Mouse (Mus musculus) heart, adult 2 months (tissue): Measurements from ENCODE around the gene Nek8. TPM values are rescaled to one million over a fixed set of nuclear protein-coding genes. Genes with fewer than 3 reads are reported as not detected.

Experiments
- DNase-seq, 2 experiments: peaks; one replicate each; pipeline ENCODE4 v3.0.0; 2021
- H3K27ac ChIP-seq: fragments of 200-600 bp; 2 replicates; pipeline ENCODE4 v1.8.1; 2022
- H3K27me3 ChIP-seq: fragments of 200-500 bp; 2 replicates; pipeline ENCODE4 v1.6.1; 2012; ENCODE audit warnings: mild to moderate bottlenecking, low read length, inconsistent platforms, mixed read lengths; ENCODE audit not compliant: control insufficient read depth, insufficient read depth
- H3K36me3 ChIP-seq: fragments of 200-500 bp; 2 replicates; pipeline ENCODE4 v1.6.1; 2012; ENCODE audit warnings: low read length, inconsistent platforms; ENCODE audit not compliant: control insufficient read depth, insufficient read depth
- H3K4me1 ChIP-seq: fragments of 200-500 bp; 2 replicates; pipeline ENCODE4 v1.6.1; 2011; ENCODE audit warnings: low read length; ENCODE audit not compliant: control insufficient read depth, insufficient read depth
- H3K4me3 ChIP-seq: fragments of 200-600 bp; 2 replicates; pipeline ENCODE4 v1.8.1; 2022
- H3K79me2 ChIP-seq: fragments of 200-500 bp; replicated peaks from 2 replicates; pipeline ENCODE4 v1.6.1; 2012; ENCODE audit warnings: mild to moderate bottlenecking, inconsistent platforms, low read length, moderate library complexity, mixed read lengths; ENCODE audit not compliant: control insufficient read depth, insufficient read depth
- H3K9ac ChIP-seq: fragments of 200-500 bp; 2 replicates; pipeline ENCODE4 v1.6.1; 2012; ENCODE audit warnings: low read depth, mild to moderate bottlenecking, control low read depth, inconsistent platforms, low read length, mixed read lengths
- CTCF ChIP-seq: fragments of 200-600 bp; IDR thresholded peaks from 2 replicates; pipeline ENCODE4 v1.8.1; 2022; ENCODE audit warnings: antibody characterized with exemption, mild to moderate bottlenecking, moderate library complexity
- EP300 ChIP-seq: fragments of 200-500 bp; IDR thresholded peaks from 2 replicates; pipeline ENCODE4 v1.6.1; 2011; ENCODE audit warnings: low read depth, low read length, control low read depth; ENCODE audit not compliant: insufficient read depth
- POLR2A ChIP-seq: fragments of 200-500 bp; IDR thresholded peaks from 2 replicates; pipeline ENCODE4 v1.6.1; 2011; ENCODE audit warnings: mild to moderate bottlenecking, low read depth, low read length, control low read depth; ENCODE audit not compliant: insufficient read depth
- WGBS: fragments of 180-500 bp; shearing (Covaris S2); methylation state at CpG from one replicate; pipeline ENCODE4 v1.1.7; 2018; 5-methylcytosine and 5-hydroxymethylcytosine counted together
- intact Hi-C: fragments of 180-260 bp; cut with DNase I; formaldehyde crosslinking; loops from one replicate; pipeline ENCODE4 v1.15.1; 2025
- polyA plus RNA-seq: library from polyadenylated mRNA; depleted of rRNA; stranded (reverse); fragments of >200 nt; gene quantifications from 2 replicates; pipeline ENCODE4 v1.2.3, GENCODE M21; 2012
- total RNA-seq, 2 experiments: library from RNA; stranded (reverse); gene quantifications; 2 replicates each; pipeline ENCODE4 v1.2.3; 2021

Nek8 gene
- total and polyA plus RNA-seq, 3 experiments: 1.6 to 7.0 (median 2.5) TPM

DNA sequence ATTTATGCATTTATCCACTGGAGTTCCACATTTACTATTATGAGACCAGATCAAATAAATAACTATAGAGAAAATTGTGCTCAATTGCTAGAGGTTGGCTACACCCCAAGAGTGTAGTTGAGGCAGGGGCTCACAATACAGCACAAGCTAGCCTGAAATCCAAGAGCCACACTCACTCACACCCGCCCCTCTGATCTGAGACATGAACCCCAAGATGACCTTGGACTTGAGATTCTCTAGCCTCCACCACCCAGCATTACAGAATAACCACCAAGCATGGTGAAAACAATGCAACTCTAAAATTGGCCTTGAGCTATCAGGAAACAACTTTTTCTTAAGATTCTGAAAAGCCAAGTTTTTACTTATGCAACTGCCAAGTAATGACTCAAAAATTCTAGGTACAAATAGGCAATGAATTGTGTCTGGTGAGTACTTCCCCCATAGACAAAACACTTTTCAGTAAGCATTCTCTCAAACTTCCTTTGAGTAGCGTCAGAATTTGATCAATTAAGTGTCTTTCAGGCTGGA, 5.4 kb upstream of the Nek8 start:
- no peak overlapping the region for H3K4me3 ChIP-seq
- H3K27me3 ChIP-seq: no peaks in the 10 kb centered on the region
- H3K9ac ChIP-seq: no peak overlapping the region
- no peak for DNase-seq
- peaks cover 1% of the 10 kb centered on the region for H3K4me1 ChIP-seq
- no peak overlapping the region for H3K27ac ChIP-seq
- peaks cover 11% of the 10 kb centered on the region for H3K36me3 ChIP-seq
- WGBS: 44% methylated on average over 2 of the region's 2 CpGs
- TF ChIP-seq CTCF (no peak), POLR2A (no peak), EP300 (no peak)
- intact Hi-C loops: no loop called here
- H3K79me2 ChIP-seq: no peaks in the 10 kb centered on the region

DNA sequence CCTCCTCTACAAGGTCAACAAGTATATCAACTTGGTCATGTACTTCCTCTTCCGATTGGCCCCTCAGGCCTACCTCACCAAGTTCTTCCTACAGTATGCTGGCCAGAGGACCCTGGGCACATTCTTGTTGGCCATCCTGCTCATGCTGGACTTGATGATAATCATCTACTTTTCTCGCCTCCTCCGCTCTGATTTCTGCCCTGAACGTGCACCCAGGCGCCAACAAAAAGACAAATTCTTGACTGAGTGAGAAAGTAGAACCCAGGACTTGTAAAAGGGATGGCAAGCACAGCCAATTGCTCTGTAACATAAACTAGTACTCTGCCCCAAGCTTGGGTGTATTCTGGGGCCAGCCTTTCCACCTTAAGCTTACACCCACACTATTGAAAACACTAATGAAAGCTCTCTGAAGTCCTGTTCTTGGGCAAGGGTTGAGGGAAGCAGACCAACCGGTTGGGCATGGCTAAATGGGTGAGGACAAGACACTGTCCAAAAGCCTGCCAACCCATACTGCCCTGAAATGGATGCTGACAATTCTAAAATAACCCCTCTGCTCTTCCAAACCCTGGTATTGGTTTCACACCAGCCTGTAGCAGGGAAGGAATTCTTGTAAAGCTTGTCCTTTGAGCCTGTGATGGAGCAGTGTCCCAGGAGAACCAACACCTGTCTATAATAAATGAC, 3.7 kb upstream of the Nek8 start:
- no peak; the same call in 1 of the 2 replicates for TF ChIP-seq POLR2A
- no peak for TF ChIP-seq EP300
- TF ChIP-seq CTCF: no peak
- no peak overlapping the region for H3K4me3 ChIP-seq
- no peak overlapping the region for H3K27ac ChIP-seq
- H3K27me3 ChIP-seq: no peaks in the 10 kb centered on the region
- DNase-seq: no peak
- H3K9ac ChIP-seq: no peak overlapping the region
- H3K4me1 ChIP-seq: peaks cover 3% of the 10 kb centered on the region
- WGBS: 73% methylated on average over 6 of the region's 6 CpGs
- peaks cover 11% of the 10 kb centered on the region for H3K36me3 ChIP-seq
- no peaks in the 10 kb centered on the region for H3K79me2 ChIP-seq
- intact Hi-C loops: no loop called here

DNA sequence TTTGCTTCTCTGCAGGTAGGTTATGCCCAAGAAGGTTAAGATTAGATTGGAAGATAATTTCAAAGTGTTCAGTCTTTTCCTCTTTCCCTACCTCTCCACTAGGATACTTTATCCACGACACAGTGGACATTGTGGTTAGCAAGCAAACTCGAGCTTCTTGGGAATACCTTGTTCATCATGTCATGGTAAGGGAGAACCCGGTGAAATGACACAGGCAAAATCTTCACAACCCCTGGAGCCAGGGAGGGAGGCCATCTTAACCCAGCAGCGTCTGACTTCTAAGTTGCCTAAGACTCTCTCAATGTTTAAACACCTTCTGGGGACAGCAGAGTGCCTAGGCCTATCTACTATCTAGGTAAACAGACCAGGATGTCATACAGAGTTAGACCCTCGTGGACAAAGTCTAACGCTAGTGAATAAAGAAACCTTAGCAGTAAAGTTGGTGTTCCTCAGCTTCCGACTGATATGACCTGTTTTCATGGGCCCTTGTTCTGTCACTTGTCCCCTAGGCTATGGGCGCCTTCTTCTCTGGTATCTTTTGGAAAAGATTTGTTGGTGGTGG, 3.0 kb upstream of the Nek8 start:
- TF ChIP-seq POLR2A (no peak), CTCF (no peak), EP300 (no peak)
- DNase-seq: no peak
- H3K4me3 ChIP-seq: no peak overlapping the region; the same call in 1 of the 2 replicates
- H3K36me3 ChIP-seq: peaks cover 11% of the 10 kb centered on the region
- 48% methylated on average over 8 of the region's 8 CpGs for WGBS
- no peaks in the 10 kb centered on the region for H3K79me2 ChIP-seq
- intact Hi-C loops: no loop called here
- H3K9ac ChIP-seq: no peak overlapping the region
- H3K27ac ChIP-seq: no peak overlapping the region; the same call in 1 of the 2 replicates
- no peaks in the 10 kb centered on the region for H3K27me3 ChIP-seq
- H3K4me1 ChIP-seq: peaks cover 3% of the 10 kb centered on the region

DNA sequence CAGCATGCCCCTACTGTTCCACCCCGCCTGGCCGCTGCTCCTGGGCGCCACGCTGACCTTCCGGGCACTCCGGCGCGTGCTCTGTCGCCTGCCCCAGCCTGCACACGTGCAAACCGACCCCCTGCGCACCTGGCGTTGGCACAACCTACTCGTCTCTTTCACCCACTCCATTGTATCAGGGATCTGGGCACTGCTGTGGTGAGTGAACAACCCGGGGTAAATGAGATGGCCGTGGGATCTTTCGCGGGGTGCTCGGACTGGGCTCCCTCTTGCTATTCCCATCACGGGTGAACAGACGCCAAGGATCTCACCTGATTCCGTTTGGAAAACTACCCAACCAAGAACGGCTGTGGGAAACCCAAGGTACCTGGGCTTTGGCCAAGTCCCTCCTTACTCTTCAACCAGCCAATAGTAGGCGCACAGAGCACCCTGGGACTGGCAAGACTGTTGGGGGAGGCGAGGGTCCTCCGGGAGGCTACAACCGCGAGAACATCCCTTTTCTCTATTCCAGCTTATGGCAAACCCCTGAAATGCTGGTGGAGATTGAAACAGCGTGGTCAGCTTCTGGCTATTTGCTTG, 2.5 kb upstream of the Nek8 start:
- Histone ChIP-seq H3K27ac (peak overlapping the region; percentile 96), H3K9ac (peak overlapping the region; percentile 86), H3K4me1 (peaks cover 3% of the 10 kb centered on the region), H3K27me3 (no peaks in the 10 kb centered on the region), H3K79me2 (no peaks in the 10 kb centered on the region), H3K4me3 (peak overlapping the region; percentile 96), H3K36me3 (peaks cover 11% of the 10 kb centered on the region)
- 6% methylated on average over 29 of the region's 29 CpGs for WGBS
- TF ChIP-seq POLR2A (0 out of 2 replicates have a peak, but pooled peaks have one; percentile 0), EP300 (no peak)
- peak in 1 of 2 experiments; percentile 52 for DNase-seq
- intact Hi-C loops: no loop called here

DNA sequence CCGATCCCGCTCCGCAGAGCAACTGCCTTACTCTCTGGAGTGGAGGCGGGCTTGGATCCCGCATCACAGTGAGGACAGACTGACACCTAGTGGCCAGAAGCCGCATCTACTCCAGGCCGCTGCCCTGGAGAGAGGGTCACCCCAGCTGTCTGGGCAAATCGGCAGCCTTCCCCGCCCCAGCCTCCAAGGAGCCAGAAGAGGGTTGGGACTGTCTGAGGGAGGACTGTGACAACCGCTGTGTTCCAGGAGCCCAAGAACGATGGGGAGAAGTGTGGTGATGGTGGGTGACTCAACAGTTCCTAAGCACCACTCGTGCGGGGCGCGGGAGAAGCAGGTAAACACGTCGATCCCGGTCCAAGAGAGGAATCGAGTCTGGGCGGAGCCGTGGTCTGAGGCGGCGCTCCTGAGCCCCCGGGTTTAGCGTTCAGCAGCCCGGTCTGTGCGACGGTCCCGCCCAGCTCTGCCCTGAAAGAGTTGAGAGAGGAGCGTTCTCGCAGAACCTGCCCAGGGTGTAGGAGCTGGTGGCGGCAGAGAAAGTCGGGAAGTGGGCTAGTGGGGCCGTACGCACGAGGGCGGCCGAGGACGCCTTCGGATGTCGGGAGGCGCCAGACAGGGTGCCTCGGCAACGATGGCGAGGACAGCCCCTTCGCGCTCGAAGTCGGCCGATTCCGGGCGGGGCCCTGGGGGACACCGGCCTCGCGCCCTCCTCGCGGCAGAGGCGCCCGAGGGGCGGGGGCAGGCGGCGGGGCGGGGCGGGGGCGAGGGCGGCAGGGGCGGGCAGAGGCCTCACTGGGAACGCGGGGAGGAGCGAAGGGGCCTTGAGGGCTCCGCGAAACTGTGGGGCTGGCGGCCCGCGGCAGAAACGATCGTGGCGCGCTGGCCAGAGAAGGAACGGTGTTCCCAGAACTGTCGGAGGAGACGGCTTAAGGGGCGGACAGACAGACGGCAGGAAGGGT, 1.7 kb upstream of the Nek8 start:
- H3K27ac ChIP-seq: peak overlapping the region; percentile 96
- WGBS: under 1% methylated on average over 84 of the region's 84 CpGs
- intact Hi-C loops: loop anchor here (1.0 to 2.0 kb wide), 4 partner anchors 19 to 193 kb away; no protein-coding TSS in a partner anchor
- DNase-seq: peak; percentile 96
- peaks cover 3% of the 10 kb centered on the region for H3K4me1 ChIP-seq
- H3K27me3 ChIP-seq: no peaks in the 10 kb centered on the region
- H3K79me2 ChIP-seq: no peaks in the 10 kb centered on the region
- H3K4me3 ChIP-seq: peak overlapping the region; percentile 96
- TF ChIP-seq POLR2A (peak; percentile 62), CTCF (no peak; the same call in 1 of the 2 replicates), EP300 (peak; percentile 96)
- H3K9ac ChIP-seq: peak overlapping the region; percentile 86
- peaks cover 11% of the 10 kb centered on the region for H3K36me3 ChIP-seq
